Mouse (Mus musculus): ENCODE results near the gene Shbg. TPM values are rescaled to one million over a fixed set of nuclear protein-coding genes. Genes with fewer than 3 reads are reported as not detected.
"Not testable (repeated sequence)": the region's sequence is repeated elsewhere in the genome, so short reads cannot be mapped to it uniquely, and the experiment has no call there.

The Shbg gene
- total RNA-seq, 2 experiments from 2014 or later = not detected

- intact Hi-C loops (cut with DNase I) = loop anchor here (2.0 kb wide), 1 partner anchor 30 kb away; the partner anchor contains the start of gene Mpdu1
- DNase-seq (ENCODE audit: low spot score in 2 of 2) = no peak
Observed at GRCm38 (mm10) chr11:69633128-69633866, 15.6 kb upstream of the Shbg start.

DNA sequence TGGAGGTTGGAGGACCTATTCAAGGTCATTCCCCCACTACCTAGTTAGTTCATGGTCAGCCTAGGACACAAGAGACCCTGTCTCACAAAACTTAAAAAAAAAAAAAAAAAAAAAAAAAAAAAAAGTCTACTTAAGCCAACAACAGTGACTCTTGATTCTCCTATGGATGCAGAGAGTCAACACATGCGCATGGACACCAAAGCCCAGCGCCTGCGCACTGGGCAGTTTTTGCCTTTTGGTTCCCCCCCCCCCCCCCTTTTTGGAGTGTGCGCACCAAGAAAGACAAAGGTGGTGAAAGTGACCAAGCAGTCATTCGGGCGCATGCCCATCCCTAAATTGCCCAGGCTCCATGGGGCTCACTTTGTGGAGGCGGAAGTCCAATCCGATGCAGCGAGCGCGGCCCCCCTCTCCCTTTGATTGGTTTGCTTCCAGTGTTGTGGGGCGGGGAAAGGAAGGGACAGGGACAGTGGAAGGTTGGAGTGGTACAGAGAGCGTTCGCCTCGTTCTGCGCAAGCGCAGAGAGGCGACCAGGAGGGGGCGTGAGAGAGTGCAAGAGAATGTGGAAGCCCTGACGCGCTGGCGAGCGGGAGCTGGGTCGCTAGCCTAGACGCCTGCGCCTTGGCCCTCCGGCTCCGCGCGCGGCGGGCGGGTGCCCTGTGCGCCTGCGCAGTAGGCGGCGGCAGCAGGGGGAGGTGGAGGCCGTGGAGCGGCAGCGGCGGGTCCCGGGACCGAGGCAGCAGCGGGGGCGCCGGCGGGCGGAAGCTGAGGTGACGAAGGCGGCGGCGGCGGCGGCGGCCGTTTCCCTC is 14.8 kb upstream of the Shbg start, which contains the start of gene Fxr2:
TSS of gene Fxr2 (plus strand) at position 707 of the 806 bp plus-strand sequence.
- intact Hi-C loops (cut with DNase I) = loop anchor here (2.0 kb wide), 1 partner anchor 30 kb away; the partner anchor contains the start of gene Mpdu1
- peak; percentile 100 for DNase-seq (ENCODE audit: low spot score in 2 of 2)

DNA sequence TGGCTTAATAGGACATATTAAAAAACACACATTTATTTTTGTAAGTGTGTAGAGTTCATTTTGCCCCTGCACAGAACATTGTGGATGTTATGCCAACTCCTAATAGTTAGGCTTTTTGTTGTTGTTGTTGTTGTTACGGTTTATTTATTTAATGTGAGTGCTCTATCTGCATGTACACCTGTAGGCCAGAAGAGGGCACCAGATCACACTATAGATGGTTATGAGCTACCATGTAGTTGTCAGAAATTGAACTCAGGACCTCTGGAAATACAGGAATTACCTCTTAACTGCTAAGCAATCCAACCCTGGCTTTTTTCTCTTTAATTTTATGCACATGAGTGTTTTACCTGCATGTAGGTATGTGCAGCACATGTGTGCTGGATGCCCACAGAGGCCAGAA is 12.1 kb upstream of the Shbg start:
- intact Hi-C loops (cut with DNase I) = no loop called here
- DNase-seq (ENCODE audit: low spot score in 2 of 2) = no peak

DNA sequence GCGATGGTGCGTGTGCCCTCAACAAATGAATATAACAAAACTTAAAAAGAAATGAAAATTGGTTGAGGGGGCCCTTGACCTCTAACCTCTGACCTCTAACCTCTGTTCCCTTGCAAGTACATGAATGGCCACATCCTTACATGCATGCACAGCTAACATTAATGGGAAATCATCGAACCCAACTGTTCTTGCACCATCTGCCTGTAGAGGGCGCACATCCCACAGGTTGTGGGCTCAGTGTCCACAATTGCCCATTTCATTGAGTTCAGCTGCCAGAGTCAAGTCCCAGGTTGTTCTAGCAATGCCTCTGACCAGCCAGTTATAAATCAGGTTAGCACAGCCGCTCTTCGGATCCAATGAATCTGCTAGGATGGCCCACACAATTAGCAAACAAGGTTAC is 10.6 kb upstream of the Shbg start:
- intact Hi-C loops (cut with DNase I) = no loop called here
- peak; percentile 68 to 69 for DNase-seq (ENCODE audit: low spot score in 2 of 2)

DNA sequence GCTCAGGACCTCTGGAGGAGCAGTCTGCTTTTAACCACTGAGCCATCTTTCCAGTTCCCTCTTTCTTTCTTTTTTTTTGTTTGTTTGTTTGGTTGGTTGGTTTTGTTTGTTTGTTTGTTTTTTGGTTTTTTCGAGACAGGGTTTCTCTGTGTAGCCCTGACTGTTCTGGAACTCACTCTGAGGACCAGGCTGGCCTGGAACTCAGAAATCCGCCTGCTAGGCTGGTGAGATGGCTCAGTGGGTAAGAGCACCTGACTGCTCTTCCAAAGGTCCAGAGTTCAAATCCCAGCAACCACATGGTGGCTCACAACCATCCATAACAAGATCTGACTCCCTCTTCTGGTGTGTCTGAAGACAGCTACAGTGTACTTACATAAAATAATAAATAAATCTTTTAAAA is 6.6 kb upstream of the Shbg start:
- intact Hi-C loops (cut with DNase I); DNase-seq (ENCODE audit: low spot score in 2 of 2): not testable (repeated sequence)

- intact Hi-C loops (cut with DNase I) = no loop called here
- no peak for DNase-seq (ENCODE audit: low spot score in 2 of 2)
Observed at GRCm38 (mm10) chr11:69623006-69623405, 5.3 kb upstream of the Shbg start.

- DNase-seq (ENCODE audit: low spot score in 2 of 2) = no peak
- intact Hi-C loops (cut with DNase I) = no loop called here
Observed at GRCm38 (mm10) chr11:69622406-69622805, 4.7 kb upstream of the Shbg start.

GRCm38 (mm10) chr11:69621571-69622268 is 4.0 kb upstream of the Shbg start, which contains the start of gene Sat2:
Gene Sat2 (plus strand): TSS chr11:69622024.
- intact Hi-C loops (cut with DNase I) = no loop called here
- DNase-seq (ENCODE audit: low spot score in 2 of 2) = peak; percentile 47 to 55

DNA sequence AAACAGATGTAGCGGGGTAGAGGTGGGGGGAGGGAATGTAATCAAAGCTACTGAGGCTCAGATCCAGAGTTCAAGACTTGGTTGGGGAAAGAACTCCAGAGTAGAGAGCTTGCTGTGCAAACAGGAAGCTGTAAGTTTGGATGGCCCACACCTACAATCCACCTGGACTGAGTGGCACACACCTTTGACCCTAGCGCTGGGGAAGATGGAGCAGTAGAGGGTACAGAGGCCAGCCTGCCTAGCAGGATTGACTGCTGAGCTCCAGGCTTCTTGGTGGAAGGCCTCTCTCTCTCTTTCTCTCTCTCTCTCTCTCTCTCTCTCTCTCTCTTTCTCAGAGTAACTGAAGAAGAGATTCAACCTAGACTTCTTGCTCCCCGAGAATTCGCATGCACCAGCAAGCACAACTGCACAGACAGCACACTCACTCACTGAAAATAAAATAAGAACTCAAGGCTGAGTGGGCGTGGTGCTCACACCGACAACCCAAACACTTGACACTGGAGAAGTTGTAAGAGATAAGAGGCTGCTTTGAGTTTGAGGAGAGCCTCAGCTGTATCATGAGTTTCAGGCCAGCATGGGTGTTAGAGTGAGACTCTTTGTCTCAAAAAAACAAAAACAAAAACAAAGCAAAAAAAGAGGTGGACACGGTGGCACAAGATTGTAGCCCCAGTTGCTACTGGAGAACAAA is 2.8 kb upstream of the Shbg start:
- no peak for DNase-seq (ENCODE audit: low spot score in 2 of 2)

GRCm38 (mm10) chr11:69616781-69617180 is 924 bp downstream of the Shbg start:
- intact Hi-C loops (cut with DNase I) = no loop called here
- no peak for DNase-seq (ENCODE audit: low spot score in 2 of 2)

More for the DNA sequence above, 2.8 kb upstream of the Shbg start:
- intact Hi-C loops (cut with DNase I) = no loop called here

DNA sequence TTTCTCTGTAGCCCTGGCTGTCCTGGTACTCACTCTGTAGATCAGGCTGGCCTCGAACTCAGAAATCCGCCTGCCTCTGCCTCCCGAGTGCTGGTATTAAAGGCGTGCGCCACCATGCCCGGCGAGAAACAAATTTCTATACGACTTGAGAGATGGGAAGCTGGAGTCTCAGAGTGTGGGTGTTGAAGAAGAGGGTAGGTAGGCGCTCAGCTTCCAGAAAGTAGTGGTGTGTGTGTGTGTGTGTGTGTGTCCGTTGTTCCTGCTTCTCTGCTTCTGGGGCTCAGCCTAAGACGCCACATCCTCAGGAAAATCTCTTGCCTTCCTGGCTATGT is 3.5 kb downstream of the Shbg start:
- intact Hi-C loops (cut with DNase I) = loop anchor here (1.0 kb wide), 1 partner anchor 35 kb away; no protein-coding TSS in a partner anchor
- not testable (repeated sequence) for DNase-seq (ENCODE audit: low spot score in 2 of 2)

- intact Hi-C loops (cut with DNase I) = loop anchor here (1.0 kb wide), 1 partner anchor 34 kb away; no protein-coding TSS in a partner anchor
- DNase-seq (ENCODE audit: low spot score in 2 of 2) = peak; percentile 54 to 68
Observed at GRCm38 (mm10) chr11:69613553-69614256, 4.0 kb downstream of the Shbg start.

- intact Hi-C loops (cut with DNase I) = no loop called here
- DNase-seq (ENCODE audit: low spot score in 2 of 2) = no peak
Observed at GRCm38 (mm10) chr11:69610899-69611298, 6.8 kb downstream of the Shbg start.

DNA sequence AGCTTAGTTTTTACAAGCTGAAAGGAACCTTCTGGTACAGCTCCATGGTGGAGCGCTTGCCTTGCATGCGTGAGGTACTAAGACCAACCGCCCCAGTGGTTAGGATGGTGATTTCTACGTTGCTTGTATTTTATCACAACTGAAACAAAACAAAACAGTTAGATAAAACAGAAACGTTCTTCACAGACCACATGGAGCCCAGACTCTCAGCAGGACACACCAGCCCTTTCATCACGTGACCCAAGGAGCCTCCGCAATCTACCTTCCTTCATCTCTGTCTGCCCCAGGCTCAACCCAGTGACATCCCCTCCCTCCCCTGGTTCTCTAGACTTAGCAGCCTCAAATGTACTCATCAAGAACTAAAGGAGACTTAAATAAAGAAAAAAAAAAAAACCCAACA is 8.3 kb downstream of the Shbg start:
- intact Hi-C loops (cut with DNase I) = no loop called here
- no peak for DNase-seq (ENCODE audit: low spot score in 2 of 2)

DNA sequence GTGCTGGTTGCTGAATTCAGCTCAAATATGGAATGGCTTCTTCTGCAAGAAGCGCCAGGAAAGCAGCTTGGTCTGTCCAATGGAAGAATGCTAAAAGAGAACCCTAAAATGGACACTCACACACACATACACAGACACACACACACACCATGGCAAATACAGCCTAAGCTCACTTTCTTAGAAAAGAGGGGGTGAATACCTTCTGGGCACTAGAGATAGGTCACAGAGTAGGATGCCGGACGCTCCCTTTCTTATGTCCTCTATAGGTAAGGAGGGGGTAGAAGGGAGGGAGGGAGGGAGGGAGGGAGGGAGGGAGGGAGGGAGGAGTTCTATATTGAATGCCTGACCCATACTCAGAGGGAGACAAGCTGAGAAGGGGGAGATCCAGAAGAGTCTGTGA is 9.2 kb downstream of the Shbg start:
- intact Hi-C loops (cut with DNase I) = no loop called here
- DNase-seq (ENCODE audit: low spot score in 2 of 2) = no peak

GRCm38 (mm10) chr11:69606832-69607231 is 10.9 kb downstream of the Shbg start:
- intact Hi-C loops (cut with DNase I) = no loop called here
- no peak for DNase-seq (ENCODE audit: low spot score in 2 of 2)

GRCm38 (mm10) chr11:69606491-69606795 is 11.3 kb downstream of the Shbg start:
- intact Hi-C loops (cut with DNase I) = no loop called here
- DNase-seq (ENCODE audit: low spot score in 2 of 2) = no peak

- intact Hi-C loops (cut with DNase I) = loop anchor here (2.0 kb wide), 1 partner anchor 25 kb away; the partner anchor contains the start of genes Trp53 and Wrap53
- peak; percentile 77 to 78 for DNase-seq (ENCODE audit: low spot score in 2 of 2)
Observed at GRCm38 (mm10) chr11:69605726-69606490, 11.8 kb downstream of the Shbg start, which contains the start of gene Atp1b2. Gene Atp1b2 (minus strand): TSS chr11:69605942.
